In the genomic region with DNA sequence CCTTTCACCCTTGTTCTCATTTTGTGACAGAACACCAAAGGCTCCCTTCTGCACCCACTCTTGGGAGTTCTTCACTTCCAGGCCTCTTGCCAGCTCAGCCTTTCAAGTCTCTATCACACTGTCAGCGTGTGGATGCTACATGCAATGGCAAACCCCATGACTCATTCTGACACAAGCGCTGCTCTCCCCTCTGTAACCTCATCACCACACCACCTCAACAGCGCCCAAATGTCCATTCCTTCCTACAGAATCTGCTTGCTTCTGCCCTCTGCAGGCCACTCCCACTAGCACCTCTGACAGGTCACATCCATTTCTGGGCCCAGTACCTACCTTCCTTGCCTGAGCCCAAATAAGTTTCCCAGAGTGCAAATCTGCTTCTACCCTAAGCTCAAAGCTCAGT, we compare ENCODE assay signal across 11 mouse cellular contexts. TPM values are rescaled to one million over a fixed set of nuclear protein-coding genes. Genes with fewer than 3 reads are reported as not detected.
DNase-seq lines count a peak whose midpoint lies in the region; ATAC-seq and TF ChIP-seq lines count a peak whose summit lies in the region.
"Had no signal": no experiment of that assay in that cellular context is flagged by ENCODE, and none has a peak within 500 bp of the region (broad histone marks: within the 10 kb centered on the region; RNA-seq: fewer than 3 reads in every experiment).

No protein-coding gene starts in this region.

- peak; percentile 26 for TF ChIP-seq CTCF in forebrain, postnatal 0 days (IDR thresholded peaks at IDR 0.05; ENCODE audit: low read depth)
- TF ChIP-seq CTCF in liver, embryonic 14.5 days (IDR thresholded peaks at IDR 0.05; ENCODE audit: low read depth) = peak; percentile 55

- 0 out of 2 replicates have a peak, but pooled peaks cover 3% of the 10 kb centered on the region for H3K4me1 ChIP-seq in forebrain, postnatal 0 days (ENCODE audit: insufficient read depth)
- 0 out of 2 replicates have a peak, but pooled peaks cover 4% of the 10 kb centered on the region for H3K4me1 ChIP-seq in forebrain, embryonic 15.5 days
- H3K4me1 ChIP-seq in liver, embryonic 14.5 days (replicated peaks; ENCODE audit: control insufficient read depth in 2 of 2, insufficient read depth in 2 of 2, low read length in 1 of 2) = no peaks in the 10 kb centered on the region; a peak in 1 of 4 replicates
- H3K4me1 ChIP-seq in liver, embryonic 12.5 days = no peaks in the 10 kb centered on the region
- H3K4me1 ChIP-seq: heart, embryonic 13.5 days had no signal

- no peak overlapping the region for H3K4me2 ChIP-seq in forebrain, postnatal 0 days (ENCODE audit: low read depth)
- H3K4me2 ChIP-seq in forebrain, embryonic 15.5 days (replicated peaks) = no peak overlapping the region
- H3K4me2 ChIP-seq in liver, embryonic 14.5 days (ENCODE audit: low read depth) = no peak overlapping the region
- no peak overlapping the region for H3K4me2 ChIP-seq in liver, embryonic 12.5 days
- H3K4me2 ChIP-seq: heart, embryonic 13.5 days had no signal

- H3K27me3 ChIP-seq in forebrain, postnatal 0 days (ENCODE audit: insufficient read depth, low read length) = no peaks in the 10 kb centered on the region
- H3K27me3 ChIP-seq in forebrain, embryonic 15.5 days = no peaks in the 10 kb centered on the region
- no peaks in the 10 kb centered on the region for H3K27me3 ChIP-seq in liver, embryonic 14.5 days (ENCODE audit: control insufficient read depth, insufficient read depth, low read length)
- H3K27me3 ChIP-seq in liver, embryonic 12.5 days (replicated peaks) = no peaks in the 10 kb centered on the region; the same call in 1 of the 2 replicates
- H3K27me3 ChIP-seq: heart, embryonic 13.5 days had no signal

- no peaks in the 10 kb centered on the region for H3K9me3 ChIP-seq in forebrain, postnatal 0 days (ENCODE audit: low read length)
- no peaks in the 10 kb centered on the region for H3K9me3 ChIP-seq in forebrain, embryonic 15.5 days
- no peaks in the 10 kb centered on the region for H3K9me3 ChIP-seq in liver, embryonic 14.5 days (ENCODE audit: control insufficient read depth, low read length)
- no peaks in the 10 kb centered on the region for H3K9me3 ChIP-seq in liver, embryonic 12.5 days (replicated peaks)
- H3K9me3 ChIP-seq: heart, embryonic 13.5 days had no signal

- no peak overlapping the region for H3K4me3 ChIP-seq in forebrain, postnatal 0 days (ENCODE audit: low read depth, low read length)
- H3K4me3 ChIP-seq in forebrain, embryonic 15.5 days = no peak overlapping the region
- H3K4me3 ChIP-seq in liver, embryonic 14.5 days (ENCODE audit: insufficient read depth in 1 of 2, low read depth in 2 of 2, low read length in 2 of 2) = no peak overlapping the region
- no peak overlapping the region for H3K4me3 ChIP-seq in liver, embryonic 12.5 days
- H3K4me3 ChIP-seq: heart, embryonic 13.5 days had no signal

- H3K27ac ChIP-seq in forebrain, postnatal 0 days (ENCODE audit: low read depth, low read length) = no peak overlapping the region
- no peak overlapping the region for H3K27ac ChIP-seq in forebrain, embryonic 15.5 days (replicated peaks)
- H3K27ac ChIP-seq in liver, embryonic 14.5 days = no peak overlapping the region
- H3K27ac ChIP-seq in liver, embryonic 12.5 days = no peak overlapping the region
- H3K27ac ChIP-seq: heart, embryonic 13.5 days had no signal

- intact Hi-C loops in left cerebral cortex, postnatal 4 days (cut with DNase I) = no loop called here

- WGBS in forebrain, postnatal 0 days = 33% methylated on average over 3 of the region's 3 CpGs
- WGBS in forebrain, embryonic 15.5 days = 31% methylated on average over 3 of the region's 3 CpGs
- 43% methylated on average over 3 of the region's 3 CpGs for WGBS in liver, embryonic 14.5 days (ENCODE audit: insufficient replicate concordance)
- 53% methylated on average over 3 of the region's 3 CpGs for WGBS in liver, embryonic 12.5 days (ENCODE audit: insufficient replicate concordance)

- ATAC-seq in forebrain, postnatal 0 days = no peak
- no peak for ATAC-seq in forebrain, embryonic 15.5 days (replicated peaks)
- no peak for ATAC-seq in liver, embryonic 14.5 days (ENCODE audit: insufficient read depth)
- no peak for ATAC-seq in liver, embryonic 12.5 days
- peak; percentile 47 for ATAC-seq in inflammation-experienced regulatory T-cells, adult 6 months

- DNase-seq in forebrain, postnatal 0 days = no peak
- no peak for DNase-seq in liver, embryonic 14.5 days (ENCODE audit: low read depth in 3 of 3, low spot score in 3 of 3)
- DNase-seq in MN1 (ENCODE audit: low spot score) = peak; percentile 73
- no peak for DNase-seq in left cerebral cortex, postnatal 4 days
- DNase-seq in cerebellum, postnatal 10 days = no peak
- DNase-seq: layer of hippocampus, postnatal 36 days; midbrain, embryonic 14.5 days had no signal

- TF ChIP-seq EP300 in liver, embryonic 14.5 days (IDR thresholded peaks at IDR 0.05; ENCODE audit: low read depth) = no peak

- no peak overlapping the region for H3K9ac ChIP-seq in forebrain, postnatal 0 days
- H3K9ac ChIP-seq in forebrain, embryonic 15.5 days (replicated peaks) = no peak overlapping the region
- H3K9ac ChIP-seq in liver, embryonic 14.5 days (replicated peaks) = no peak overlapping the region
- no peak overlapping the region for H3K9ac ChIP-seq in liver, embryonic 12.5 days
- H3K9ac ChIP-seq: heart, embryonic 13.5 days had no signal

- H3K36me3 ChIP-seq in forebrain, postnatal 0 days (ENCODE audit: insufficient read depth) = no peaks in the 10 kb centered on the region; the same call in 1 of the 2 replicates
- H3K36me3 ChIP-seq in forebrain, embryonic 15.5 days = no peaks in the 10 kb centered on the region
- H3K36me3 ChIP-seq in liver, embryonic 14.5 days (replicated peaks; ENCODE audit: control insufficient read depth, insufficient read depth, low read depth) = no peaks in the 10 kb centered on the region
- H3K36me3 ChIP-seq in liver, embryonic 12.5 days = no peaks in the 10 kb centered on the region
- H3K36me3 ChIP-seq: heart, embryonic 13.5 days had no signal

RNA-seq across cellular contexts. Expression of gene Sft2d1, which starts 5.1 kb away (rescaled TPM):
- total RNA-seq in forebrain, postnatal 0 days (2014; rRNA removed) = 119 and 138 TPM in 2 replicates
- 196 and 226 TPM in 2 replicates for polyA plus RNA-seq in forebrain, postnatal 0 days (2015; fragmentation: Nextera tagmentation; extraction: Ambion mirVana)
- polyA plus RNA-seq in forebrain, embryonic 15.5 days (2015; fragmentation: Nextera tagmentation; extraction: Ambion mirVana) = 148 and 157 TPM in 2 replicates
- 39.5 and 46.9 TPM in 2 replicates for polyA plus RNA-seq in liver, embryonic 14.5 days (2012; rRNA removed)
- 51.7 and 51.9 TPM in 2 replicates for polyA plus RNA-seq in liver, embryonic 14.5 days (2014; fragmentation: Nextera tagmentation; extraction: Ambion mirVana)
- polyA plus RNA-seq in liver, embryonic 12.5 days (2016; fragmentation: Nextera tagmentation; extraction: Ambion mirVana) = 64.0 and 64.8 TPM in 2 replicates
- polyA plus RNA-seq in inflammation-experienced regulatory T-cells, adult 6 months (2017; shearing (Covaris generic)) = 100 to 1,000 TPM; 111 to 145 (median 111) TPM
- 10 to 100 TPM; 80.4 to 81.6 TPM for total RNA-seq in left cerebral cortex, postnatal 4 days (2021)

RNA-seq across cellular contexts. Expression of gene Mpc1, which starts 23.1 kb away (rescaled TPM):
- total RNA-seq in forebrain, postnatal 0 days (2014; rRNA removed) = 306 and 379 TPM in 2 replicates
- 559 and 716 TPM in 2 replicates for polyA plus RNA-seq in forebrain, postnatal 0 days (2015; fragmentation: Nextera tagmentation; extraction: Ambion mirVana)
- 303 and 312 TPM in 2 replicates for polyA plus RNA-seq in forebrain, embryonic 15.5 days (2015; fragmentation: Nextera tagmentation; extraction: Ambion mirVana)
- 45.9 and 50.5 TPM in 2 replicates for polyA plus RNA-seq in liver, embryonic 14.5 days (2012; rRNA removed)
- 150 and 151 TPM in 2 replicates for polyA plus RNA-seq in liver, embryonic 14.5 days (2014; fragmentation: Nextera tagmentation; extraction: Ambion mirVana)
- polyA plus RNA-seq in liver, embryonic 12.5 days (2016; fragmentation: Nextera tagmentation; extraction: Ambion mirVana) = 102 and 104 TPM in 2 replicates
- 100 to 1,000 TPM; 178 to 199 (median 188) TPM for polyA plus RNA-seq in inflammation-experienced regulatory T-cells, adult 6 months (2017; shearing (Covaris generic))
- total RNA-seq in left cerebral cortex, postnatal 4 days (2021) = 100 to 1,000 TPM; 159 to 160 TPM

RNA-seq across cellular contexts. Expression of gene Prr18, which starts 31.5 kb away (rescaled TPM):
- 22.8 and 24.0 TPM in 2 replicates for total RNA-seq in forebrain, postnatal 0 days (2014; rRNA removed)
- 11.1 and 15.6 TPM in 2 replicates for polyA plus RNA-seq in forebrain, postnatal 0 days (2015; fragmentation: Nextera tagmentation; extraction: Ambion mirVana)
- 11.5 and 12.8 TPM in 2 replicates for polyA plus RNA-seq in forebrain, embryonic 15.5 days (2015; fragmentation: Nextera tagmentation; extraction: Ambion mirVana)
- 0.03 and 0.06 TPM in 2 replicates for polyA plus RNA-seq in liver, embryonic 14.5 days (2012; rRNA removed)
- polyA plus RNA-seq in liver, embryonic 14.5 days (2014; fragmentation: Nextera tagmentation; extraction: Ambion mirVana) = not detected in 2 replicates
- 0.04 and 0.12 TPM in 2 replicates for polyA plus RNA-seq in liver, embryonic 12.5 days (2016; fragmentation: Nextera tagmentation; extraction: Ambion mirVana)
- under 1 TPM in 1 of 3 experiments, not detected in 2; 0.25 TPM for polyA plus RNA-seq in inflammation-experienced regulatory T-cells, adult 6 months (2017; shearing (Covaris generic))
- 10 to 100 TPM; 23.2 to 24.6 TPM for total RNA-seq in left cerebral cortex, postnatal 4 days (2021)

RNA-seq across cellular contexts. Expression of gene T2, which starts 50.0 kb away (rescaled TPM):
- total RNA-seq in forebrain, postnatal 0 days (2014; rRNA removed) = 0.69 and 1.8 TPM in 2 replicates
- polyA plus RNA-seq in forebrain, postnatal 0 days (2015; fragmentation: Nextera tagmentation; extraction: Ambion mirVana) = 0.51 and 0.60 TPM in 2 replicates
- 0.51 and 0.63 TPM in 2 replicates for polyA plus RNA-seq in forebrain, embryonic 15.5 days (2015; fragmentation: Nextera tagmentation; extraction: Ambion mirVana)
- 0.04 and 0.09 TPM in 2 replicates for polyA plus RNA-seq in liver, embryonic 14.5 days (2012; rRNA removed)
- not detected in 2 replicates for polyA plus RNA-seq in liver, embryonic 14.5 days (2014; fragmentation: Nextera tagmentation; extraction: Ambion mirVana)
- polyA plus RNA-seq in liver, embryonic 12.5 days (2016; fragmentation: Nextera tagmentation; extraction: Ambion mirVana) = 0.08 and 0.15 TPM in 2 replicates
- 1 to 10 TPM in 2 of 3 experiments, under 1 TPM in 1; 0.44 to 2.0 (median 1.4) TPM for polyA plus RNA-seq in inflammation-experienced regulatory T-cells, adult 6 months (2017; shearing (Covaris generic))
- under 1 TPM; 0.32 to 0.70 TPM for total RNA-seq in left cerebral cortex, postnatal 4 days (2021)
